Mouse (Mus musculus) mouse embryonic stem cell (cell line): ENCODE results near the gene Olfr282.
"Not testable (repeated sequence)": the region's sequence is repeated elsewhere in the genome, so short reads cannot be mapped to it uniquely, and the experiment has no call there.

Source experiments
- in situ Hi-C, 2 experiments: fragments of 300-500 bp; cut with MboI; formaldehyde crosslinking; loops; 1 replicate in 1 of 2; 3 replicates in 1 of 2; pipeline ENCODE4 v1.14.3; 2019 to 2020; ENCODE audit warnings: low sequenced_read_pairs in 2 of 2, low pct_unique_long_range_greater_than_20kb in 1 of 2, mixed read lengths in 1 of 2; ENCODE audit not compliant: unreplicated experiment in 1 of 2

The Olfr282 gene

GRCm38 (mm10) chr15:98430925-98431324, at the start of gene Olfr282:
TSS of gene Olfr282 (plus strand) at chr15:98431225.
- in situ Hi-C loops, result not testable (repeated sequence)

GRCm38 (mm10) chr15:98387621-98388020, 43.4 kb upstream of the Olfr282 start:
- in situ Hi-C loops, result no loop called here

- in situ Hi-C loops, result loop anchor here (10.0 kb wide), 1 partner anchor 205 kb away; no protein-coding TSS in a partner anchor
Measured at GRCm38 (mm10) chr15:98389796-98390195, 41.2 kb upstream of the Olfr282 start.

DNA sequence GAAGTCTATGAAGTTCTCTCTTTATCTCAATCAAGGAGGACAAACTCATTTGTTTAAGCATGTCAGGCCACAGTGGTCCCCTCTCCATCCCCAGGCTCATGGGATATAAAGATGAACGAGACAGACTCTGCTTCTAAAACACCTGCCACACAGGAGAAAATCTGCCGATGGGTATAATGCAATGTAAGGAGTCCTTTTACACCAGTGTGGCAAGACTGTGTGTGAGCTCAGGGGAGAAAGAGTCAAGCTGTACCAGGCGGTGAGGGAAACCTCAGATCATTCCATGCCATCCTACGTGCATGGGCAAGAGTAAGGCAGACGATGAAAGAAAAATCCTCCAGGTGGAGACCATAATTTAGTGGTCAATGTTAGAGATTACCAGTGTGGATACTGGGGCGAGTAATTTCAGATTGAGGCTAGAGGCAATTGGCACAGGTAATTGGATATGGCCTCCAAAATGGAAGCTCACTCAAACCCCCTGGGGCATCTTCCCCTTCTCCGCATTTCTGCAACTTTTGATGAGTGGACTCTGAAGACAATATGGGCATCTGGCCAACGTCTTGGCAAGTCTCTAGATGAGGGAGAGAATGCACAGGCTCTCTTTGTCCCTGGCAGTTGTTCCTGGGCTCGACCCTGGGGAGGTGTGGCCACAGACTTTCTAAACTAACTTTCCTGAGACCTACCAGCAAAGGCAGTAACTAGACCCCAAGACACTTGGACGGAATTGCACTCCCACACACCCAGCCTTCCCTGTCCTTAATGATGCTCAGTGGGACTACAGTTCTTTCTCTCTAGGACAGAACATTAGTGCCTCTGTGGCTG, 39.7 kb upstream of the Olfr282 start:
- in situ Hi-C loops, result loop anchor here (10.0 kb wide), 1 partner anchor 206 kb away; no protein-coding TSS in a partner anchor

DNA sequence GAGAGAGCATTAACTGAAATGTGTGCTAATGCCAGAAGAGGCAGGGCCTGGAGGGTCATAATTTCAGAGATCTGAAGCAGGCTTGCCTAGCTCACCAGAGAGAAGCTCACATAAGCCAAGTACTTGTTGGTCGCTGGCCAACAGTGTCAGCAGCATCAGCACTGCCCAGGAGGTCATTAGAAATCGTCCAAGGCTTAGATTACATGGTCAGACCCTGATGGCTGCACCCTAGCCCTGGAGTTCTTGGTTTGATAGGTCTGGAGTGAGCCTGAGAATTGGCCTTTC, 39.2 kb upstream of the Olfr282 start:
- in situ Hi-C loops, result loop anchor here (10.0 kb wide), 1 partner anchor 207 kb away; no protein-coding TSS in a partner anchor

GRCm38 (mm10) chr15:98397136-98397535, 33.9 kb upstream of the Olfr282 start:
- in situ Hi-C loops, result loop anchor here (10.0 kb wide), 1 partner anchor 212 kb away; no protein-coding TSS in a partner anchor

DNA sequence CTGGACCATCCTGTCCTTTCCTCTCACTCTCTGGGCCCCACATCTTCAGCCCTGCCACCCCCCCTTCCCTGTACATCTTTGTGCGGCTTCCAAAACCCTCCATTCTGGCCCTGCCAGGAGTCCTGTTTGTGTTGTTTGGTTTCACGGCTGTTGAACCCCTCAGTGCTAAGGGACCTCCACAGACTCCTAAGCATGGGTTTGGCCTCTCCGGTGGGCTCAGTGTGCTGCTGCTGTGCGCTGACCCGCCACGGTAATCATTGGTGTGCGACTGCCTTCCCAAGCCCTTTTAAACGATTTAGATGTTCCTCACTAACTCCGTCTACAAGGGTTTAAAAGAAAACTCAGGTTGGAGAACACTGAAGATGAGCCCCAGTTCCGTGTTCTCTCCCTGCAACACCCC, 28.7 kb upstream of the Olfr282 start:
- in situ Hi-C loops, result no loop called here

GRCm38 (mm10) chr15:98408406-98409060, 22.5 kb upstream of the Olfr282 start:
- in situ Hi-C loops, result no loop called here

DNA sequence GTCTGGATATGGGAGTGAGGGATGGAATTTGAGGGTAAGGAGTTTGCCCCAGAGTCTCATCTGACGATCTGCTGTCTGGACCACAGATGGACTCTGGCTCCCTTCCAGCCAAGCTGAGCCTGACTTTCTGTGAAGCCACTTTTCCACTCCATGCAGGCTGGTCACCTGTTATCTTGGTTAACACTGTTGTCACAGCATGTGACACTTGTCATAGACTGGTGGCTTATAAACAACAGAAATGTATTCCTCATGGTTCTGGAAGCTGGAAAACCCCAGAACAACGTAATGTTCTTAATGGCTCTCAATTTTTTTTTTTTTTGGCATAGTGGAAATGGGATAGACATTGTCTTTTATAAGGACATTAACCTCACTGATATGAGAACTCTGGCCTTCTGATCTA, 21.4 kb upstream of the Olfr282 start:
- in situ Hi-C loops, result no loop called here

GRCm38 (mm10) chr15:98410249-98410648, 20.8 kb upstream of the Olfr282 start:
- in situ Hi-C loops, result no loop called here

DNA sequence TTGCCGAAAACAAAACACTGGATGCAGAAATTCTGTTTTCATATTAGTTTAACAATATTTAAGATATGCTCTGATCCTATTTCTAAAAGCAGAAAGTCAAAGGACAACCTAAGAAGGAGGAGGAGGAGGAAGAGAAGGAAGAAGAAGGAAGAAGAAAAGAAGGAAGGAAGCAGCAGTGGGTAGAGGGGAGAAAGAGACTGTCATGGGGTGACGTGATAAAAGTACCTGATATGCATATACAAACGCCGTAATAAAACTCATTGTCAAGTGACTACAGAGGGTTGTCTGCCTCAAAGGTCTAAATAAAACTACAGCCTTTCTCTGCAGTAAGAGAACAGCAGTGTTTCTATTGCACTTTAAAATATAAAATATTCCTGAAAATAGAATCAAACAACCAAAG, 15.0 kb upstream of the Olfr282 start:
- in situ Hi-C loops, result no loop called here

DNA sequence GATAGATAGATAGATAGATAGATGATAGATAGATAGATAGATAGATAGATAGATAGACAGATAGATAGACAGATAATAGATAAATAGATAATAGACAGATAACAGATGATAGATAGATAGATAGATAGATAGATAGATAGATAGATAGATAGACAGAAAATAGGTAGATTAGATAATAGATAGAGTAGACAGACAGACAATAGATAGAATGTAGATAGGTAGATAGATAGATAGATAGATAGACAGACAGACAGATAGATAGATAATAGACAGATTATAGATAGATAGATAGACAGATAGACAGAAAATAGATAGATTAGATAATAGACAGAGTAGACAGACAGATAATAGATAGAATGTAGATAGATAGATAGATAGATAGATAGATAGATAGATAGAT, 14.2 kb upstream of the Olfr282 start:
- in situ Hi-C loops, result not testable (repeated sequence)

GRCm38 (mm10) chr15:98417285-98417684, 13.7 kb upstream of the Olfr282 start:
- in situ Hi-C loops, result not testable (repeated sequence)

- in situ Hi-C loops, result no loop called here
Measured at GRCm38 (mm10) chr15:98418096-98418495, 12.9 kb upstream of the Olfr282 start.

DNA sequence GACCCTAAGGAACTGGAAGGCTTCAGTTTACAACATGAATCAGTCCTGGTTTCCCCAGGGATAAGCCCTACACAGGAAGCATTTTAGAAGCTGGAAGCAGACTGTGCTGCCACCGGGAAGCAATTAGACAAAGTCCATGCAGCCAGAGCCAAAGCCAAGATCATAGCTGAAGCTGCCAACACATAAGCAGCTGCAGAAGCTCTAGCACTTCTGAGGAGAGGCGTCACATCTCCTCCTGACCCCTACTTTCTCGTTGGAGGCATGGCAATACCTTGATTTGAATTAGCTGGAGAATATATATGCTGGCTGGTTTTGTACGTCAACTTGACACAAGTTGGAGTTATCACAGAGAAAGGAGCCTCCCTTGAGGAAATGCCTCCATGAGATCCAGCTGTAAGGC, 10.1 kb upstream of the Olfr282 start:
- in situ Hi-C loops, result no loop called here

DNA sequence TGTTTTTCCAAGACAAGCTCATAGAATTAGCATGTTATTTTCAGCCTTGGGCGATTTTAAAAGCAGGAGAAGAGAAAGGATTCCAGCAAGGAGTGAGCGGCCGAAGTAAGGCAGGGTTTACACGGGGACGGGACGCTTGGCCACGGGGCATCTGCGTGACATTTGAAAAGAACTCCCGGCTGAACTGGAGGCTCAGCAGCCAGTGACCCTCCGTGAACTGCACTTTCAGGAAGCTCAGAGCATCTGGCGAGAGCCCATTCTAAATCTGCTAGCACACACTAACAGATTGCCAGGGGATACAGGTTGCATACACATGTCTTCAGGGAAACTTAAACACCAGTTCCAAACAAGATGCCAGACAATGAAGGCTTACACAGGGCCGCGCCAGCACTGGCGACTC, 6.7 kb upstream of the Olfr282 start:
- in situ Hi-C loops, result no loop called here

DNA sequence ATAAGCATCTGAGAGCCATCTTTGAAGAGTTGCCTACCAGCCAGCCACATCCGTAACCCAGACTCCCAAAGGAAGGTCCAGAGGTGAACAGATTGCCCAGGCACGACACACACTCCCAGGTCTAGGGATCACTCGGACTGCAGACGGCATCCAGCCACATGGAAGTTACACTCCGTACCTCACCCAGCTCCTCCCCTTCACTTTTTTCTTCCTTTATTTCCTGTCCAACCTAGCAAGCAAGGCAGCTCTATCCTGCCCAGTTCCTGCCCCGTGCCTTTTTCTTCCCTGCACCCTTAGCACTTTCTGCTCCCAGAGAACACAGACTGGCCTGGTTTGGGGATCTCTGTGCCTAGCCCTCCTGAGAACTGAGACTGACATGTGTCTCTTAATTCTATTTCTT, 6.3 kb upstream of the Olfr282 start:
- in situ Hi-C loops, result no loop called here

- in situ Hi-C loops, result no loop called here
Measured at GRCm38 (mm10) chr15:98425188-98425587, 5.8 kb upstream of the Olfr282 start.

DNA sequence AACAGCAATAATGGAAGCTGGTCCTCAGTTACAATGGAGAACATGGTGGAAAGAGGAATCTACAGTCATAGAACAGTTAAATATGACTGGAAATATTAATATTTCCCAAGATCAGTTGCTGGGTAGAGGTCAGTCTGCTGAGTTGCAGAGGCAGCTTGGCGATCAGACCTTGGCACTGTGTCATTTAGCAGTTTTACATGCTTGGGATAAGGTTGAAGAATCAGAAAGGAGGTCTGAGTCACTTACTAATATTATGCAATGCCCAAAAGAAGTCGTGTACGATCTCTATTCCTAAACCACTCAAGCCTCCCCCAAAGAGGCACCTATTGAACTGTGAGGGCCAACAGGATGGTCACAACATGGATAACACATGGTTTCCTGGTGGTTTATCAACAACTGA, 13.5 kb downstream of the Olfr282 start:
- in situ Hi-C loops, result no loop called here

- in situ Hi-C loops, result no loop called here
Measured at GRCm38 (mm10) chr15:98448521-98448920, 17.5 kb downstream of the Olfr282 start.
